Mouse (Mus musculus): Measurements from ENCODE around the gene Rcor1. TPM values are rescaled to one million over a fixed set of nuclear protein-coding genes. Genes with fewer than 3 reads are reported as not detected.

The Rcor1 gene
- total and polyA plus RNA-seq, 3 experiments, result 6.5 to 16.1 (median 8.3) TPM

DNA sequence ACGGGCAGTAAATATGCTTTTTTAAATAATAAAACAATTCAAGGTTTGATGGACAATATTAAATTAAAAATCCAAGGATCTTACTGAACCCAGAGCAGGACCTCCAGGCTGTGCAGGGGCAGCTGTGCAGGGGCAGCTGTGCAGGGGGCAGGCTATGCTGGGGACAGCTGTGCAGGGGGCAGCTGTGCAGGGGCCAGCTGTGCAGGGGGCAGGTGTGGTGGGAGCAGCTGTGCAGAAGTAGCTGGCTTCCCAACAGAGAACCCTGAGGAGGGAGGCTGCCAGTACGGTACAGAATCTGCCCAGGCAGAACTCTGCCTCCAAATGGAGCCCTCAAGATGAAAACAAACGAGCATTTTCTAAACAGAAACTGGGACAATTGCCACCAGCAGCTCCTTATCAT lies 96.8 kb downstream of the Rcor1 start:
- dilution Hi-C loops (cut with MboI; ENCODE audit: extremely low pct_ligation_motif_present, extremely low pct_unique_long_range_greater_than_20kb, low sequenced_read_pairs) (no loop called here), in situ Hi-C loops (cut with MboI; ENCODE audit: low pct_ligation_motif_present, low pct_unique_long_range_greater_than_20kb, low sequenced_read_pairs) (loop anchor here (5.0 to 10.0 kb wide), 2 partner anchors 39 to 201 kb away; no protein-coding TSS in a partner anchor)
- no peaks in the 10 kb centered on the region for H3K79me2 ChIP-seq (replicated peaks; ENCODE audit: control insufficient read depth, extremely low read depth, insufficient read depth, poor library complexity, severe bottlenecking)
- H3K4me2 ChIP-seq (ENCODE audit: insufficient read depth, low read depth, poor library complexity, severe bottlenecking), result no peak overlapping the region
- peaks cover 7% of the 10 kb centered on the region for H3K9me3 ChIP-seq (replicated peaks; ENCODE audit: low read length)
- H3K36me3 ChIP-seq (replicated peaks in 1 of 2; ENCODE audit: control insufficient read depth in 1 of 2, insufficient read depth in 1 of 2, low read length in 1 of 2), result no peaks in the 10 kb centered on the region
- TF ChIP-seq ZNF384 (IDR thresholded peaks at IDR 0.05; ENCODE audit: low read depth, low read length) (no peak), TCF12 (IDR thresholded peaks at IDR 0.05; ENCODE audit: low read depth, low read length) (peak; percentile 45; the same call in 1 of the 2 replicates)
- no peaks in the 10 kb centered on the region for H3K27me3 ChIP-seq (replicated peaks)
- H3K4me1 ChIP-seq (ENCODE audit: control insufficient read depth in 1 of 2, insufficient read depth in 2 of 2), result peaks cover 0 to 10% of the 10 kb centered on the region in 2 experiments; a peak in 1 of 4 replicates
- H3K4me3 ChIP-seq (replicated peaks in 1 of 3; ENCODE audit: low read depth in 2 of 3, low read length in 2 of 3, poor library complexity in 1 of 3), result no peak overlapping the region
- no peak overlapping the region for H3K27ac ChIP-seq (ENCODE audit: insufficient read depth, low read depth)
- no peak for DNase-seq (ENCODE audit: extremely low read depth)
- no peak overlapping the region for H3K9ac ChIP-seq (ENCODE audit: insufficient read depth, low read depth)

DNA sequence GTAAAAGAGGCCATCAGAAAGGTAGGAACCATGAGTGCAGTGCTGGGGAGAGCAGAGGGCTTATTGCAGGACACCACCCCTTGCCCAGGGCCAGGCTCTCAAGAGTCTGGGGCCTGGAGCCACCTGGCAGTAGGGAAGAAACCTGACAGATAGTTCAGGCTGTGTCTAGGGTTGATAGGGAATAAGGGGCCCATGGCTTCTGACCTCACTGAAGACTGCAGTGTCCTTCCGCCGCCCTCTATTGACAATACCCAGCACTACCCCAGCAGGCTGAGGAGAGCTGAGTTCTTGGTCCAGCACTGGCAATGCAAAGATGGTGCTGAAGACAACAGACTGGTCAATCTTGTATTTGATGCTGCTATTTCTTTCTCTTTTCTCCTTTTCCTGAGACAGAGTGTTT lies 97.9 kb downstream of the Rcor1 start:
- TF ChIP-seq MEF2A (IDR thresholded peaks at IDR 0.05; ENCODE audit: borderline replicate concordance, low read depth, low read length) (no peak), IRF4 (IDR thresholded peaks at IDR 0.05; ENCODE audit: low read depth, low read length) (no peak), RAD21 (IDR thresholded peaks at IDR 0.05; ENCODE audit: low read depth, low read length) (peak; percentile 71), SMC3 (IDR thresholded peaks at IDR 0.05; ENCODE audit: low read depth, low read length) (peak; percentile 55), UBTF (IDR thresholded peaks at IDR 0.05; ENCODE audit: low read depth, low read length) (no peak), ZNF384 (IDR thresholded peaks at IDR 0.05; ENCODE audit: low read depth, low read length) (no peak), E2F4 (IDR thresholded peaks at IDR 0.05; ENCODE audit: insufficient replicate concordance, low read depth, low read length) (no peak), CTCF (conservative IDR thresholded peaks at IDR 0.05 in 1 of 2, IDR thresholded peaks at IDR 0.05 in 1 of 2; ENCODE audit: low read depth in 2 of 2, low read length in 2 of 2) (peak; percentile 33 to 73; a peak in 3 of 4 replicates)
- no peak overlapping the region for H3K4me2 ChIP-seq (ENCODE audit: insufficient read depth, low read depth, poor library complexity, severe bottlenecking)
- peaks cover 0 to 10% of the 10 kb centered on the region in 2 experiments; a peak in 1 of 4 replicates for H3K4me1 ChIP-seq (ENCODE audit: control insufficient read depth in 1 of 2, insufficient read depth in 2 of 2)
- H3K9ac ChIP-seq (ENCODE audit: insufficient read depth, low read depth), result no peak overlapping the region
- no peaks in the 10 kb centered on the region for H3K36me3 ChIP-seq (replicated peaks in 1 of 2; ENCODE audit: control insufficient read depth in 1 of 2, insufficient read depth in 1 of 2, low read length in 1 of 2)
- H3K79me2 ChIP-seq (replicated peaks; ENCODE audit: control insufficient read depth, extremely low read depth, insufficient read depth, poor library complexity, severe bottlenecking), result no peaks in the 10 kb centered on the region
- H3K27ac ChIP-seq (ENCODE audit: insufficient read depth, low read depth), result no peak overlapping the region
- in situ Hi-C loops (cut with MboI; ENCODE audit: low pct_ligation_motif_present, low pct_unique_long_range_greater_than_20kb, low sequenced_read_pairs), result loop anchor here (5.0 to 10.0 kb wide), 2 partner anchors 40 to 202 kb away; no protein-coding TSS in a partner anchor
- dilution Hi-C loops (cut with MboI; ENCODE audit: extremely low pct_ligation_motif_present, extremely low pct_unique_long_range_greater_than_20kb, low sequenced_read_pairs), result no loop called here
- peak; percentile 27 for DNase-seq (ENCODE audit: extremely low read depth)
- no peaks in the 10 kb centered on the region for H3K27me3 ChIP-seq (replicated peaks)
- H3K4me3 ChIP-seq (replicated peaks in 1 of 3; ENCODE audit: low read depth in 2 of 3, low read length in 2 of 3, poor library complexity in 1 of 3), result no peak overlapping the region
- H3K9me3 ChIP-seq (replicated peaks; ENCODE audit: low read length), result peaks cover 7% of the 10 kb centered on the region

DNA sequence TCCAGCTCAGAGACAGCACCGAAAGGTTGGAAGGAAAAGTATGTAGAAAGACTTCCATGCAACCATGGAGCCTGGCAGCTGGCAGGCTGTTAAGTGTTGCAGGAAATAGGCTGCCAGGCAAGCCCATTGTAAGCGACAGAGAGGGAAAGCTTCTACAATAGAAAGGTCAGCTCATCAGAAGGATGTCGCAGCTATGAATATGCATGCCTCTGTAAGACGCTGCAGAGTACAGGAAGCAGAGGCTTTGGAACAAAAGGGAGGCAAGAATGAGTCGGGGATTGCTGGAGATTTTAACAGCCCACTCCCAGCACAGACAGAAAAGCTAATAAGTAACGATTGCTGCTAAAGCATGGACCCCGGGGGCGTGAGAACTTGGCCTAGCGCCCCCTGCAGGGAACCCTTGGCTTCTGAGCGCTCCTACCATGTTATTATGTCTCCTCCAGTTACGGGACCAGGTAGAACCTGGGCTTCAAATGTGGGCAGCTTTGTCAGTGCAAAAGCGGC lies 103.9 kb downstream of the Rcor1 start:
- H3K4me2 ChIP-seq (ENCODE audit: insufficient read depth, low read depth, poor library complexity, severe bottlenecking), result no peak overlapping the region
- in situ Hi-C loops (cut with MboI; ENCODE audit: low pct_ligation_motif_present, low pct_unique_long_range_greater_than_20kb, low sequenced_read_pairs), result no loop called here
- H3K9me3 ChIP-seq (replicated peaks; ENCODE audit: low read length), result peaks cover 5% of the 10 kb centered on the region
- no peak for DNase-seq (ENCODE audit: extremely low read depth)
- no peaks in the 10 kb centered on the region for H3K36me3 ChIP-seq (replicated peaks in 1 of 2; ENCODE audit: control insufficient read depth in 1 of 2, insufficient read depth in 1 of 2, low read length in 1 of 2)
- no peaks in the 10 kb centered on the region for H3K79me2 ChIP-seq (replicated peaks; ENCODE audit: control insufficient read depth, extremely low read depth, insufficient read depth, poor library complexity, severe bottlenecking)
- H3K27ac ChIP-seq (ENCODE audit: insufficient read depth, low read depth), result no peak overlapping the region
- H3K27me3 ChIP-seq (replicated peaks), result no peaks in the 10 kb centered on the region
- TF ChIP-seq CTCF (conservative IDR thresholded peaks at IDR 0.05 in 1 of 2, IDR thresholded peaks at IDR 0.05 in 1 of 2; ENCODE audit: low read depth in 2 of 2, low read length in 2 of 2) (peak in 1 of 2 experiments; percentile 43; a peak in 2 of 4 replicates), ETS1 (conservative IDR thresholded peaks at IDR 0.05; ENCODE audit: low read depth, low read length) (no peak)
- peaks cover 18 to 50% of the 10 kb centered on the region in 2 experiments for H3K4me1 ChIP-seq (ENCODE audit: control insufficient read depth in 1 of 2, insufficient read depth in 2 of 2)
- H3K4me3 ChIP-seq (replicated peaks in 1 of 3; ENCODE audit: low read depth in 2 of 3, low read length in 2 of 3, poor library complexity in 1 of 3), result no peak overlapping the region
- dilution Hi-C loops (cut with MboI; ENCODE audit: extremely low pct_ligation_motif_present, extremely low pct_unique_long_range_greater_than_20kb, low sequenced_read_pairs), result no loop called here
- H3K9ac ChIP-seq (ENCODE audit: insufficient read depth, low read depth), result no peak overlapping the region

All from CH12.LX (cell line).